Mouse (Mus musculus) hindbrain, embryonic 16.5 days (tissue): ENCODE measurements at regions not wholly inside any gene's neighbourhood (a gene's known extent, or its start where the extent isn't known, plus 50 kb on each side); places are given as distances from the start of the nearest gene placed in this dataset.

ENCODE experiments used
- ATAC-seq: fragments of 200-750 bp; cut with Nextera tagmentation; 2 replicates; pipeline ENCODE4 v1.8.0; 2017; ENCODE audit warnings: moderate TSS enrichment, moderate library complexity
- H3K27ac ChIP-seq: fragments of 300-500 bp; sonication (generic); 2 replicates; pipeline ENCODE4 v1.5.1; 2014; ENCODE audit warnings: low read depth, mild to moderate bottlenecking, control low read depth, low read length, moderate library complexity
- H3K27me3 ChIP-seq: fragments of 300-500 bp; sonication (generic); replicated peaks from 2 replicates; pipeline ENCODE4 v1.6.1; 2014; ENCODE audit warnings: low read length; ENCODE audit not compliant: control insufficient read depth, insufficient read depth
- H3K36me3 ChIP-seq: fragments of 300-500 bp; sonication (generic); 2 replicates; pipeline ENCODE4 v1.6.1; 2014; ENCODE audit warnings: mild to moderate bottlenecking, low read length, moderate library complexity, mixed read lengths; ENCODE audit not compliant: control insufficient read depth, insufficient read depth
- H3K4me1 ChIP-seq: fragments of 300-500 bp; sonication (generic); 2 replicates; pipeline ENCODE4 v1.6.1; 2014; ENCODE audit warnings: low read depth, low read length; ENCODE audit not compliant: control insufficient read depth, insufficient read depth
- H3K4me2 ChIP-seq: fragments of 300-500 bp; sonication (generic); 2 replicates; pipeline ENCODE4 v1.6.1; 2014; ENCODE audit warnings: mild to moderate bottlenecking, low read length, control low read depth, moderate library complexity
- H3K4me3 ChIP-seq: fragments of 300-500 bp; sonication (generic); 2 replicates; pipeline ENCODE4 v1.5.1; 2014; ENCODE audit warnings: mild to moderate bottlenecking, low read length, control low read depth, moderate library complexity
- H3K9ac ChIP-seq: fragments of 300-500 bp; sonication (generic); 2 replicates; pipeline ENCODE4 v1.6.1; 2014; ENCODE audit warnings: low read depth, mild to moderate bottlenecking, control low read depth, low read length, moderate library complexity
- H3K9me3 ChIP-seq: fragments of 300-500 bp; sonication (generic); 2 replicates; pipeline ENCODE4 v1.6.1; 2014; ENCODE audit warnings: mild to moderate bottlenecking, low read length, moderate library complexity; ENCODE audit not compliant: control insufficient read depth
- WGBS: fragments of 180-500 bp; shearing (Covaris S2); extraction: QIAGEN DNeasy Blood & Tissue Kit; methylation state at CpG from one replicate; pipeline ENCODE4 v1.1.7; 2014; 5-methylcytosine and 5-hydroxymethylcytosine counted together

GRCm38 (mm10) chr12:109891206-109891605, 291.1 kb upstream of the Rtl1 start:
- no peak overlapping the region for H3K9ac ChIP-seq
- WGBS = 88% methylated on average over 2 of the region's 2 CpGs
- H3K27ac ChIP-seq = no peak overlapping the region
- no peaks in the 10 kb centered on the region for H3K9me3 ChIP-seq
- ATAC-seq = no peak
- no peaks in the 10 kb centered on the region for H3K36me3 ChIP-seq
- H3K27me3 ChIP-seq = no peaks in the 10 kb centered on the region
- H3K4me3 ChIP-seq = no peak overlapping the region
- no peaks in the 10 kb centered on the region for H3K4me1 ChIP-seq
- H3K4me2 ChIP-seq = no peak overlapping the region

GRCm38 (mm10) chr12:109892834-109893233, 292.7 kb upstream of the Rtl1 start:
- ATAC-seq = no peak
- no peaks in the 10 kb centered on the region for H3K36me3 ChIP-seq

GRCm38 (mm10) chr12:109893657-109894056, 293.5 kb upstream of the Rtl1 start:
- 78% methylated on average over 4 of the region's 4 CpGs for WGBS
- Histone ChIP-seq H3K9ac (no peak overlapping the region), H3K4me2 (no peak overlapping the region), H3K27ac (no peak overlapping the region), H3K9me3 (no peaks in the 10 kb centered on the region), H3K36me3 (no peaks in the 10 kb centered on the region), H3K4me1 (no peaks in the 10 kb centered on the region), H3K4me3 (no peak overlapping the region), H3K27me3 (no peaks in the 10 kb centered on the region)
- no peak for ATAC-seq

More at GRCm38 (mm10) chr12:109892834-109893233, 292.7 kb upstream of the Rtl1 start:
- H3K4me1 ChIP-seq = no peaks in the 10 kb centered on the region
- H3K4me2 ChIP-seq = no peak overlapping the region
- H3K27ac ChIP-seq = no peak overlapping the region
- H3K9me3 ChIP-seq = no peaks in the 10 kb centered on the region
- H3K9ac ChIP-seq = no peak overlapping the region
- no peak overlapping the region for H3K4me3 ChIP-seq
- no peaks in the 10 kb centered on the region for H3K27me3 ChIP-seq

- ATAC-seq = no peak
- no peaks in the 10 kb centered on the region for H3K36me3 ChIP-seq
- H3K4me2 ChIP-seq = no peak overlapping the region
- H3K4me1 ChIP-seq = no peaks in the 10 kb centered on the region
- WGBS = 64% methylated on average over 7 of the region's 7 CpGs
- H3K27ac ChIP-seq = no peak overlapping the region
- H3K9me3 ChIP-seq = no peaks in the 10 kb centered on the region
- H3K9ac ChIP-seq = no peak overlapping the region
- no peak overlapping the region for H3K4me3 ChIP-seq
- H3K27me3 ChIP-seq = no peaks in the 10 kb centered on the region
These were observed 295.3 kb upstream of the Rtl1 start for GRCm38 (mm10) chr12:109895389-109895788.

- H3K27me3 ChIP-seq = no peaks in the 10 kb centered on the region
- H3K4me1 ChIP-seq = no peaks in the 10 kb centered on the region
- no peaks in the 10 kb centered on the region for H3K9me3 ChIP-seq
- H3K36me3 ChIP-seq = no peaks in the 10 kb centered on the region
- no peak overlapping the region for H3K4me2 ChIP-seq
- H3K4me3 ChIP-seq = no peak overlapping the region
- H3K9ac ChIP-seq = no peak overlapping the region
- ATAC-seq = no peak
- no peak overlapping the region for H3K27ac ChIP-seq
- WGBS = 95% methylated on average over 9 of the region's 9 CpGs
These were observed 296.3 kb upstream of the Rtl1 start for GRCm38 (mm10) chr12:109896397-109896796.

- ATAC-seq = no peak
- no peak overlapping the region for H3K4me3 ChIP-seq
- H3K4me2 ChIP-seq = no peak overlapping the region
- no peaks in the 10 kb centered on the region for H3K36me3 ChIP-seq
- no peaks in the 10 kb centered on the region for H3K4me1 ChIP-seq
- H3K9ac ChIP-seq = no peak overlapping the region
- H3K27me3 ChIP-seq = no peaks in the 10 kb centered on the region
- WGBS = 88% methylated on average over 10 of the region's 10 CpGs
- no peak overlapping the region for H3K27ac ChIP-seq
- H3K9me3 ChIP-seq = no peaks in the 10 kb centered on the region
These were observed 296.8 kb upstream of the Rtl1 start for GRCm38 (mm10) chr12:109896906-109897305.

GRCm38 (mm10) chr12:109897861-109898385, 297.8 kb upstream of the Rtl1 start:
- Histone ChIP-seq H3K36me3 (no peaks in the 10 kb centered on the region), H3K4me1 (no peaks in the 10 kb centered on the region), H3K27me3 (no peaks in the 10 kb centered on the region), H3K9ac (no peak overlapping the region), H3K27ac (no peak overlapping the region), H3K4me3 (no peak overlapping the region), H3K9me3 (no peaks in the 10 kb centered on the region), H3K4me2 (no peak overlapping the region)
- ATAC-seq = no peak
- WGBS = 76% methylated on average over 11 of the region's 11 CpGs

- no peak for ATAC-seq
- 74% methylated on average over 3 of the region's 3 CpGs for WGBS
These were observed 299.3 kb upstream of the Rtl1 start for GRCm38 (mm10) chr12:109899420-109899819.

GRCm38 (mm10) chr12:109910966-109911495, 310.9 kb upstream of the Rtl1 start:
- Histone ChIP-seq H3K4me1 (no peaks in the 10 kb centered on the region; the same call in 1 of the 2 replicates), H3K9ac (no peak overlapping the region), H3K27me3 (no peaks in the 10 kb centered on the region), H3K27ac (no peak overlapping the region), H3K4me2 (no peak overlapping the region), H3K36me3 (no peaks in the 10 kb centered on the region), H3K9me3 (no peaks in the 10 kb centered on the region), H3K4me3 (no peak overlapping the region)
- 14% methylated on average over 9 of the region's 9 CpGs for WGBS
- ATAC-seq = no peak

More at GRCm38 (mm10) chr12:109899420-109899819, 299.3 kb upstream of the Rtl1 start:
- Histone ChIP-seq H3K9ac (no peak overlapping the region), H3K27ac (no peak overlapping the region), H3K4me1 (no peaks in the 10 kb centered on the region), H3K9me3 (no peaks in the 10 kb centered on the region), H3K4me3 (no peak overlapping the region), H3K36me3 (no peaks in the 10 kb centered on the region), H3K27me3 (no peaks in the 10 kb centered on the region), H3K4me2 (no peak overlapping the region)
